Mouse (Mus musculus): ENCODE data around the gene Hoxa9.

DNA sequence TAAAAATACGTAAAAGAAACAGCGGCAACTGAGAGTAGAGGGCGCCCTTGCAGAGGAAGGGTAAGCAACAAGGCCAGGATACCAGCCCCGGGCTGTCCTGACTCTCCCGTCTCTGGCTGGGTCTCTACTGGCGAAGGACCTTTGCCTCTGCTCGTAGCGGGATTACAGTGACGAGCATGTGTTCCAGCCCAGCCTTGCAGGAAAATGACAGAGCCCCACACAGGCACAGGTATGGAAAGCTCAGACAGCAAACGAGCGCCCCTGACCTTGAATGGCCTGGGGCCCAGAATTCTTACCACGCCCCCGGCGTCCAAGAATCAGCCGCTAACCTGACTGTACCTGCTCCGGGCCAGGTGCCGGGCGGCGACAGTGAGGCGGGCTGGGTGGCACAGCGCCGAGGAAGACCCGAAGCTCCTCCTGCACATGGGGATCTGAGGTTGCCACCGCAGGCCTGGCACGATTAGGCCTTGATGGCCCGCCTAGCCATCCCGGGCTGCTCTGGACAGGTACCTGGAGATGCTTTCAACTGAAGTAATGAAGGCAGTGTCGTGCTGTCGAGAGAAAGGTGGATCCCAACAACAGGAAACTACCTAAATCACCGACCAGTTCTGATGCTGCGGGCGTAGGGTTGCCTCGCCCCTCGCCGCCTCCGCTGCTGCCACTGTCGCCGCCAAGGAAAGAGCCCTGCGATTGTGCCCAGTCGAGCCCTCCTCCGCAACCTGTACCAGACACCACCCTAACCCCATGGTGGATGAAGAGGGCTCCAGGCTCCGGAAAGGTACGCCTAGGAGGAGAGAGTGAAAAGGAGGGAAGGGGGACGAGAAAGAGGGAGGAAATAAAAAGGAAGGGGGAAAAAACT lies 1.1 kb downstream of the Hoxa9 start:
- no peak for TF ChIP-seq CTCF (conservative IDR thresholded peaks at IDR 0.05; ENCODE audit: low read length)
- peak; percentile 10; the same call in 1 of the 2 replicates for TF ChIP-seq POU5F1 (IDR thresholded peaks at IDR 0.05; ENCODE audit: borderline replicate concordance, low read length)
